Mouse (Mus musculus) stomach, postnatal 0 days (tissue): ENCODE results near the gene Kif3a.

Experiments used
- CTCF ChIP-seq: IDR thresholded peaks from 2 replicates; pipeline ENCODE4 v1.5.1; 2016; ENCODE audit warnings: antibody characterized with exemption, low read depth, mild to moderate bottlenecking, moderate library complexity
- EP300 ChIP-seq: optimal IDR thresholded peaks from 2 replicates; pipeline ENCODE3; 2016; ENCODE audit warnings: antibody characterized with exemption

DNA sequence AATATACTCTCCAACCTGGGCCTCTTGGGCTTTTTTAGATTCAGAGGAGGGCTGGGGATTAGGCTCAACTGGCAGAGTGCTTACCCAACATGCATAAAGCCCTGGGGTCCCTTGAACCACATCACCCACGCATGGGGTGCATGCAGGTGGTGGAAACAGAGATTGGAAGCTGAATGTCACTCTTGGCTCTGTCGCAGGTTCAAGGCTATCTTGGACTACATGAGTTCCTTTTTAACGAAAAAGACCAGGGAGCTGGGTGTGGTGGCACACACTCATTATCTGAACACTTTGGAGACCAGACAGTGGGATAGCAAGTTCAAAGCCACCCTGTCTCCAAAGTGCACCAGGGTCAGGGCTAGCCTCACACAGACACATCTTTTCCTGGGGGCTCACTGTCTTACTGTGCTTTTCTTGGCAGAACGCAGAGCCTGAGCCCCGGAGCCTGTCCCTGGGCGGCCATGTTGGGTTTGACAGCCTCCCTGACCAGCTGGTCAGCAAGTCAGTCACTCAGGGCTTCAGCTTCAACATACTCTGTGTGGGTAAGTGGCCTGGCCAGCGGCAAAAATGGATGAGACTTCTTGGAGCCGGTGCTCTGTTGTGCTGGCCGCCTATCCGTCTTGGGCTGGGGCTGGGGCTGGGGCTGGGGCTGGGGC lies 35.5 kb upstream of the Kif3a start:
- TF ChIP-seq CTCF (no peak), EP300 (no peak)
